Mouse (Mus musculus) heart, adult 8-10 months (tissue): ENCODE measurements around the gene Mb. TPM values are rescaled to one million over a fixed set of nuclear protein-coding genes. Genes with fewer than 3 reads are reported as not detected.
"Not testable (repeated sequence)": the region's sequence is repeated elsewhere in the genome, so short reads cannot be mapped to it uniquely, and the experiment has no call there.

Experiments
- DNase-seq: peaks from one replicate; pipeline ENCODE4 v3.0.0; 2022; ENCODE audit warnings: low spot score
- total RNA-seq, 4 experiments: library from RNA; stranded (reverse); gene quantifications; 2 replicates each; pipeline ENCODE4 v1.2.4; 2022

Mb gene
- total RNA-seq, 4 experiments from 2014 or later = 20,391 to 21,800 (median 21,272) TPM

GRCm38 (mm10) chr15:77065259-77065852 lies 14.9 kb upstream of the Mb start:
- no peak for DNase-seq

DNA sequence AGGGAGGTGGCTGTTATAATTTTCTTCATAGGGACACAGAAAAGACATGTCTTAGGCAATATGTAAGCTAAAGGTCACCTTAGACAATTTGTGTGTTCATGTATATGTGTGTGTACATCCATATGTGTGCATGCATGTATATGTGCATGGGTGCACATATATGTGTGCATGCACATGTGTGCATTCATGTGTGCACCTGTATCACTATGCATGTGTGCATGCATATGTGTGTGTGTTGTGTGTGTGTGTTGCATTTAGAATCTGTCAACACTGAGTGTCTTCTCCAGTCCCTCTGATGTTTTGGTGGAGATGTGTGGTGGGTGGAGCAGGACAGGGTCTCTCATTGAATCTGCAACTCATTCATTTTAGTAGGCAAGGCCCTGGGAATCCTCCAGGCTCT lies 12.3 kb upstream of the Mb start:
- DNase-seq = no peak

DNA sequence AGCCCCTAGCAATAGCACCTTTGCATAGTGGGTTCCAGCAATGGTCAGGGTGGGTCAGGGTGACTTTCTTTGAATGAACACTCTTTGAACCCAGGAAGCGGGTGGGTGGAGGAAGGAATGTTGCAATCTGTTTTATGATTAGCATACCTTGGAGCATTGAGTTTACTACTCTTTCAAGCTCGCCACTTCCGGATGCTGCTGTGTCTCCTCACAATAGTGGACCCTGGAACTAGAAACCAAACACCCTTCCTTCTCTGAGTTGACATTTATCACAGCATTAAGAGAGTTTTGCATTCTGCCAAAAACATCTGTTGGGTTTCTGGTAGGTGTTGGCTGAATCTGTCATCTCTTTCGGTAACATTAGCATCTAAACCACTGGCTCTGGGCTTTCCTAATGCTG lies 8.9 kb upstream of the Mb start:
- DNase-seq = not testable (repeated sequence)

DNA sequence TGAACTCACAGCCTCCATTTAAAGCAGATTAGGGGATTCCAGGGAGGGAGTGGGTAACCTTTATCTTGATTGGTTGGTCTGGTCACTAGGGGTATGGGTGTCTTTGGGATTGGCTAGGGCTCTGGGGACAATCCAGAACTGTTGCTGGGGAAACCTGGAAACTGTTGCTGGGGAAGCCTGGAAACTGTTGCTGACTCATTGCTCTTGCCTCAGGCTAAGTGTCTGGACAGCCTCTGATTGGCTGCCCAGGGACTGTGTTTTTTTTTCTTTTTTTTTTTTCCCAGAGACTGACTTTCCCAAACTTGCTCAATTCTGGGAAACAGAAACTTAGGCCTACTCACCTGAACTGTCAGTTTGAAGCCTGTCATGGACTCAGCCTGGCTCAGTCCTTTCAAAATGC lies 8.1 kb upstream of the Mb start:
- no peak for DNase-seq

DNA sequence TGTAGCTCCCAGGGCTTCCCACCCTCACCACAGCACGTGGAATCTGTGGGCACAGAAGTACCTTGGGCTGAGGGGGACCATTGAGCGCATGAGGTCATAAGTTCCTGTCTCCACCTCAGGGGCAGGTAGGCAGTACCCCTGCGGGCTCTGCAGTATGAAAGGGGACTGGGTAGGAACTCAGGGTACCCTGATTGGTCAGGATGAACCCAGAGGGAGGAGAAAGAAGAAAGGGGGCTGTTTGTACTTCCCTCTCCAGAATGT lies 6.3 kb upstream of the Mb start:
- DNase-seq = no peak

- no peak for DNase-seq
Measured at GRCm38 (mm10) chr15:77056001-77056790, 5.7 kb upstream of the Mb start.

DNA sequence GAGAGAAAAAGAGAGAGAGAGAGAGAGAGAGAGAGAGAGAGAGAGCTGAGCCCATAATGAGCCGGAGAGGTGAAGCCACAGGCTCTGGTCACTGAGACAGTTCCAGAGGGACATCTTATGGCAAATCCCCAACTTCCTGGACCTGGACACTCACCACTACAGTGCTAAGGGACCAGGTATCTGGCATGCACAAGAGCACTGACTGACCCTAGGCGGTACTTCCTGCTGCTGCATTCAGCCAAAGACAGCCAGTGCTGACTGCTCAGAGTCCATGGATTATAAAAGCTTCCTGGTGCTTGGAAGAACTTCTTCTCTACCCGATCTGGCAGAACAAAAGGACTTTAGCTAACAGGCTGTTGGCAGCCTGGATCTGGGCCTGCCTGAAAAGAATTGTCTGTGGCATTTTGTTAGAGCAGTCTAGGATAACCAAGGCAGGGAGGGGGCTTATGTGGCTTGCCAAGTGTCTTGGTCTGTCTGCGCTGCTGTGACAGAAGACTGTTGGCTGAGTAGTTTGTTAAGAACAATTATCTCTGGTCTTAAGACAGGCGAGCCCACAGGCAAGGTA lies 4.2 kb upstream of the Mb start:
- DNase-seq = no peak

- DNase-seq = no peak
Measured at GRCm38 (mm10) chr15:77053021-77053420, 2.6 kb upstream of the Mb start.

DNA sequence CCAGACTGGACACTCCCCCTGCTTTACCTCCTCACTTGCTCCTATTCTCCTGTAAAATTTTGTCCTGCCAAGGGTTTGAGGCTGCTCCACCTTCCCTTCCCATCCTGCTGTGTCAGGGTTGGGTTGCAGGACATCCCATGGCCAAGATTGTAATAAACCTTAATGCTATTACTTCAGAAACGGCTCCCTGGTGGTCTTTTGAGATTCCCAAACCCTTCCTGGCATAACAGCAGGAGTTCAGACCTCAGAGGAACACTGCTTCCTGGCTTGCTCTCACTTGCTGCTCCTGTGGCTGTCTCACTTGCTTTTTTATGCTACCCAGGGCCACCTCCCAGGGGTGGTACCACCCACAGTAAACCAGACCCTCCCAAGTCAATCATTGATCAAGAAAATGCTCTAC lies 1.7 kb upstream of the Mb start:
- DNase-seq = no peak

DNA sequence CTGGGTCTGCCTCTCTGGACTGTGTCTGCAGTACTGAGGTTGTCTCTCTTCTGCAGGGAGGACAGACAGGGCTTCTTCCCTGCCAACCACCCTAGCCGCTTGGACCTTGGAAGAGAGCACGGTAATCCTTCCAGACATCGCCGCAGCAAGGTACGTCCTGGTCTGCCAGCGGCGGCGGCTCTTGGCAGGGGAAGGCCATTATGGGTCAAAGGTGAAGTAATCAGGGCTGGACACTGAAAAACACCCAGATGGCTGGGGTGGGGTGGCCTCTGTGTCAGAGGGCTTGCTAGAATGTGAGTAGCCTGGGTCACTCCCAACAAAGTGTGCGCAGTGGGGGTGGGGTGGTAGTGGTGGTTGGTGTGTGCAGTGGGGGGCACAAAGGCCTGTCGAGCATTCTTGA lies 4.9 kb downstream of the Mb start:
- no peak for DNase-seq

GRCm38 (mm10) chr15:77044597-77045320 lies 5.7 kb downstream of the Mb start, which contains the start of gene Apol6:
Gene Apol6 (plus strand): TSS chr15:77044729.
- DNase-seq = no peak

- DNase-seq = no peak
Measured at GRCm38 (mm10) chr15:77040784-77041183, 9.7 kb downstream of the Mb start.

GRCm38 (mm10) chr15:77039211-77039700 lies 11.2 kb downstream of the Mb start:
- no peak for DNase-seq

- DNase-seq = peak; percentile 93
Measured at GRCm38 (mm10) chr15:77037278-77038161, 12.9 kb downstream of the Mb start.

DNA sequence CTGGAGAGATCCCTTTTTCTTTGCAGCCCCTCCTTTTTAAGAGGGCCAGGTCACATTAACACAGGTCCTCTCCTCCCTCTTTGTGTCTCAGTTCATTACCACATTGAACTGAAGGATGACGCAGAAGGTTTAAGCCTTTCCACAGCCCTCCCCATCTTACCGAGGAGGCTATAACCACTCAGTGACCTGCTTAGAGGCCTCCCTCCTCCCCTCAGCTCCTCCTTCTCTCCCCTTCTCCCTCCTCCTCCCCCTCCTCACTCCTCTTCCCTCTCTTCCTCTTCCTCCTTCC lies 13.5 kb downstream of the Mb start:
- DNase-seq = no peak

DNA sequence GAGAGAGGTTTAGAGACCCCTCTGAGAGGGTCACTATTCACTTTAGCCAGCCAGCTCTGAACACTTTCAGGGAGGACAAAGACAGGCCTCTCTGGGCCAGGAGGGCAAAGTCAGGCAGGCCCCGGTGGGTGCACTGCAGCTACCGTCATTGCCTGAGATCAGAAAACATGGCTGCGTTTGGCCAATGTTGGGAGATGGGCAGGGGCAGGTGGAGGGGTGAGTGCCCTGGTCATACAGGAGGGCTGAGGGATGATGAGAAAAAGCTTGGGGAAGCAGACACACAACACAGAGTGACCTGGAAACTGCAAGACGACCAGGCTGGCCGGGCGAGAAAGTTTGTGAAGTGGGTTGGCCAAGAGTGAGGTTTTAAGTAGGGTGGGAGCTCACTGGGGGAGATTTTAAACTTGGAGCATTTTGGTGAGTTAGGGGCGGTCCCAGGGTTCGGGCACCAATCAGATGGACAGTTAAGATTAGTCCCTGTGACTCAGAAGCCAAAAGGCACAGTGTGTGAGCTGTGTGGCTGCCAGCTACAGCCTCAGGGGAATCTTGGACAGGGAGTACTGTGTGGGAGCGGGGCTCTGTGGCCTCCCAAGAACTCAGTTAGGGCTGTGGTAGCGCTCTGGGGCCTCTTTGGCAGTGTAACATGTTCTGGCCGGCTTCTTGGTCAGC lies 14.0 kb downstream of the Mb start:
- peak; percentile 89 for DNase-seq

DNA sequence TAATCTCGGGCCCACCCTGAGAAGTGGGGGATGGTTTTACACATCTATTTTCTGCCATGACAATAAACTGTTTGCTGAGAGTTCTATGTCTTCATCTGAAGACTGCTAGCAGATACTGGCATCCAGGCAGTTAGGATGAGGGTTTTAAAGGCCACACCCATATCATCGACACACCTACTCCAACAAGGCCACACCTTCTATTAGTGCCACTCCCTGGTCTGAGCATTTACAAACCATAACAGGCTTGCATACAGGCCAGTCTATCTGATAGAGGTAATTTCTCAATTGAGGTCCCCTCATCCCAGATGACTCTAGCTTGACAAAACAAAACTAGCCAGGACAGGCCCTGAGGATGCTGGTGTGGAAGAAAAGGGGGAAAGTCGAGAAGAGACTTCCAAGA lies 14.8 kb downstream of the Mb start:
- DNase-seq = no peak

DNA sequence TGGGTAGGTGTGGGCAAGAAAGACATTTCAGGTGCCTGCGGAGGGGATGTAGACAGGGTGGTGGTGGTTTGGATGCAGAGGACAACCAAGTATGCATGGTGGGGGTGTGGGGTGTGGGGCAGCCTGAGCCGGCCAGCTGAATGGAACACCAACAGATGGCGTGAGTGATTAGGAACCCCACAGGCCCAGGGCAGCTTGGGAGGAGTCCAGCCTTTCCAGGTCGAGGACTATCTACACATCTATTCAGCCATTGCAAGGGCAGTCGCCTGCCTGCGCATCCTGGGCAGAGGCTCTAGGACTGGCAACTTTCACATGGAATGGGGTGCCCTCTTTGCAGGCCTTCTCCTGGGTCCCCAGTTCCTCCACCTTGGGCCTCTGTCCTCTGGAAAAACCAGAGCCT lies 15.9 kb downstream of the Mb start:
- no peak for DNase-seq

GRCm38 (mm10) chr15:77031271-77031670 lies 19.2 kb downstream of the Mb start:
- DNase-seq = no peak

DNA sequence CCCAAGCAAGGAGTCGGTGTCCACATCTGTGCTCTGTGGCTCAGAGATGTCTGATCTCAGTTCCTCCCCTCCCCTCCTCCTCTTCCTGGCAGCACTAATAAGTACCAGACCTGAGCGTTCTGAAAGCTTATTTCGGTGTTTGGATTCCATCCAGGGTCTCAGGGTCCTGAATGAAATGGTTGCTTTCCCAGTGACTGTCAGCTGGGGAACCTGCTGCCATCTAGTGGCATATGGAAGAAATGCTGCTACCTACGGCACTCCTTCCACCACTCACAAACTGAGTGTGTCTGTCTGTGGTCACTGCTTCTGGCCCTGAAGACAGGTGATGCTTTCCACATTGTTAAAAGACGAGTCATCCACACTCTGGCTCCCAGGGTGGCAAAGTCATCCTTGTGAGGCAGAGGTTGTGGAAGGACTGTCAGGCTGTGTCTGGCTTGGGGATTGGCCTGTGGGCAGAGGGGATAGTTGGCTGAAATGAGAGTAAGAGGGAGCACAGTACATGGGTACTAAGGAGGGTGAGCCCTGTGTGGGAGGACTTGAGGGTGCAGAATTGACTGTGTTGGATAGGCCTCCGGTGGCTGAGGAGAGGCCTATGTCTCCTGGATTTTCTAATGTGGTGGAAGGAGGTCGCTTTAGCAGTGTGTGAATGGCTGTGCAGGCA lies 21.0 kb downstream of the Mb start:
- DNase-seq = peak; percentile 89

DNA sequence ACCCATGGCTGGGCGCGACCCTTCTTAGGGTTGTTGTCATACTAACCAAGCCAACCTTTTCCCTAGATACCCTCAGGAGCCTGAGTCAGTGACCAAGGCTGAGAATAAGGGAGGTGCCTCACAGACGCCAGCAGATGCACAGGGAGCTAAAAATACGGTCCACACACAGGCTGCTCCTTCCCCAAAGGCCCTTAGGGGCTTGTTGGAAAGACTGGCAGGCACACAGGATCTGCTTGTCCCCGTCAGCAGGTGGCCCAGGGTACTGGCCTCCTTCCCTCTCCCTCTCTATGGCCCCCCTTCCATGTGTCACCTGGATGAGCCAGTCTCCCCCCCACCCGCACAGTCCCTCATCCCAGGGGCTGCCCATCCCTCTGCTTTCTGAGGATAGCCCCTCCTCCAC lies 22.8 kb downstream of the Mb start:
- no peak for DNase-seq
